Mouse (Mus musculus) MN1 (cell line): ENCODE data around the gene Evi2a.

Source experiments
- DNase-seq: peaks from one replicate; pipeline ENCODE4 v3.0.0-alpha.2; 2016; ENCODE audit warnings: low spot score

Gene Evi2a

GRCm38 (mm10) chr11:79524310-79524575, 6.2 kb downstream of the Evi2a start:
- no peak for DNase-seq

- no peak for DNase-seq
Observed at GRCm38 (mm10) chr11:79523560-79524309, 6.7 kb downstream of the Evi2a start, which contains the start of gene Evi2b. Gene Evi2b (minus strand): TSS chr11:79523762.

GRCm38 (mm10) chr11:79522944-79523343, 7.5 kb downstream of the Evi2a start:
- DNase-seq, result no peak

GRCm38 (mm10) chr11:79521930-79522329, 8.5 kb downstream of the Evi2a start:
- DNase-seq, result no peak

- DNase-seq, result no peak
Observed at GRCm38 (mm10) chr11:79520772-79521171, 9.6 kb downstream of the Evi2a start.

GRCm38 (mm10) chr11:79519878-79520291, 10.5 kb downstream of the Evi2a start:
- no peak for DNase-seq

GRCm38 (mm10) chr11:79519299-79519698, 11.1 kb downstream of the Evi2a start:
- DNase-seq, result no peak

GRCm38 (mm10) chr11:79515798-79516197, 14.6 kb downstream of the Evi2a start:
- DNase-seq, result no peak

- DNase-seq, result no peak
Observed at GRCm38 (mm10) chr11:79515331-79515730, 15.1 kb downstream of the Evi2a start.

GRCm38 (mm10) chr11:79511970-79512369, 18.4 kb downstream of the Evi2a start:
- DNase-seq, result no peak

GRCm38 (mm10) chr11:79504506-79504905, 25.9 kb downstream of the Evi2a start:
- no peak for DNase-seq

- DNase-seq, result no peak
Observed at GRCm38 (mm10) chr11:79503845-79504244, 26.6 kb downstream of the Evi2a start, which contains the start of gene Omg. Gene Omg (minus strand): TSS chr11:79504084.

GRCm38 (mm10) chr11:79502917-79503316, 27.5 kb downstream of the Evi2a start:
- DNase-seq, result no peak

- no peak for DNase-seq
Observed at GRCm38 (mm10) chr11:79494976-79495800, 35.2 kb downstream of the Evi2a start.

- DNase-seq, result no peak
Observed at GRCm38 (mm10) chr11:79484721-79485120, 45.7 kb downstream of the Evi2a start.

GRCm38 (mm10) chr11:79483876-79484528, 46.4 kb downstream of the Evi2a start:
- DNase-seq, result no peak

GRCm38 (mm10) chr11:79483392-79483791, 47.0 kb downstream of the Evi2a start:
- DNase-seq, result no peak
